Mouse (Mus musculus): ENCODE data around the gene St13. TPM values are rescaled to one million over a fixed set of nuclear protein-coding genes. Genes with fewer than 3 reads are reported as not detected.

The St13 gene
- total RNA-seq, 2 experiments from 2014 or later, result 189 to 211 TPM

GRCm38 (mm10) chr15:81324979-81325378 lies 74.9 kb downstream of the St13 start:
- DNase-seq (ENCODE audit: low spot score in 2 of 2), result no peak

- DNase-seq (ENCODE audit: low spot score in 2 of 2), result no peak
Measured at GRCm38 (mm10) chr15:81320137-81320536, 79.7 kb downstream of the St13 start.

GRCm38 (mm10) chr15:81319462-81319861 lies 80.4 kb downstream of the St13 start:
- DNase-seq (ENCODE audit: low spot score in 2 of 2), result no peak

GRCm38 (mm10) chr15:81313928-81314327 lies 85.9 kb downstream of the St13 start:
- no peak for DNase-seq (ENCODE audit: low spot score in 2 of 2)

Other genes starting within 250 kb of the St13 start
- gene Mrtfa, start 209.3 kb downstream of the St13 start, total RNA-seq (2021), result 10 to 100 TPM; 56.5 to 61.3 TPM
- 10 to 100 TPM; 16.4 to 17.3 TPM for gene Mchr1, start 164.6 kb downstream of the St13 start, total RNA-seq (2021)
- gene Slc25a17, start 39.3 kb downstream of the St13 start, total RNA-seq (2021), result 10 to 100 TPM; 58.1 to 61.2 TPM
- gene Xpnpep3, start 61 bp upstream of the St13 start, total RNA-seq (2021), result 10 to 100 TPM; 11.1 to 11.5 TPM
- gene Dnajb7, start 8.2 kb upstream of the St13 start, total RNA-seq (2021), result under 1 TPM in 1 of 2 experiments, not detected in 1; 0.25 TPM
- gene Rbx1, start 66.2 kb upstream of the St13 start, total RNA-seq (2021), result 100 to 1,000 TPM; 139 to 157 TPM
- gene Ep300, start 185.3 kb upstream of the St13 start, total RNA-seq (2021), result 10 to 100 TPM; 57.8 to 59.5 TPM